Mouse (Mus musculus) limb, embryonic 15.5 days (tissue): ENCODE data around the gene Cnbp. TPM values are rescaled to one million over a fixed set of nuclear protein-coding genes. Genes with fewer than 3 reads are reported as not detected.

Experiments used
- ATAC-seq: fragments of 200-750 bp; cut with Nextera tagmentation; 2 replicates; pipeline ENCODE4 v1.8.0; 2017; ENCODE audit warnings: low read depth, moderate TSS enrichment; ENCODE audit not compliant: insufficient number of reproducible peaks, low FRiP score, low TSS enrichment
- H3K27ac ChIP-seq: fragments of 300-500 bp; sonication (generic); 2 replicates; pipeline ENCODE4 v1.5.1; 2015; ENCODE audit warnings: moderate library complexity, mild to moderate bottlenecking, inconsistent platforms
- H3K27me3 ChIP-seq: fragments of 300-500 bp; sonication (generic); 2 replicates; pipeline ENCODE4 v1.6.1; 2015; ENCODE audit warnings: inconsistent platforms
- H3K36me3 ChIP-seq: fragments of 300-500 bp; sonication (generic); 2 replicates; pipeline ENCODE4 v1.6.1; 2015; ENCODE audit warnings: inconsistent platforms
- H3K4me1 ChIP-seq: fragments of 300-500 bp; sonication (generic); 2 replicates; pipeline ENCODE4 v1.6.1; 2015; ENCODE audit warnings: inconsistent platforms
- H3K4me2 ChIP-seq: fragments of 300-500 bp; sonication (generic); 2 replicates; pipeline ENCODE4 v1.6.1; 2015; ENCODE audit warnings: mild to moderate bottlenecking, inconsistent platforms
- H3K4me3 ChIP-seq: fragments of 300-500 bp; sonication (generic); 2 replicates; pipeline ENCODE4 v1.5.1; 2015; ENCODE audit warnings: mild to moderate bottlenecking, inconsistent platforms
- H3K9ac ChIP-seq: fragments of 300-500 bp; sonication (generic); 2 replicates; pipeline ENCODE4 v1.6.1; 2015; ENCODE audit warnings: inconsistent platforms
- H3K9me3 ChIP-seq: fragments of 300-500 bp; sonication (generic); 2 replicates; pipeline ENCODE4 v1.6.1; 2016; ENCODE audit warnings: inconsistent platforms
- WGBS: fragments of 180-500 bp; shearing (Covaris S2); methylation state at CpG from one replicate; pipeline ENCODE4 v1.1.7; 2015; 5-methylcytosine and 5-hydroxymethylcytosine counted together
- polyA plus RNA-seq: library from polyadenylated mRNA; unstranded; fragments of >200 nt; fragmentation: Nextera tagmentation; extraction: Ambion mirVana; gene quantifications from 2 replicates; pipeline ENCODE4 v1.2.1, GENCODE M21; 2015

The Cnbp gene
- 1,091 and 1,093 TPM in 2 replicates for polyA plus RNA-seq

DNA sequence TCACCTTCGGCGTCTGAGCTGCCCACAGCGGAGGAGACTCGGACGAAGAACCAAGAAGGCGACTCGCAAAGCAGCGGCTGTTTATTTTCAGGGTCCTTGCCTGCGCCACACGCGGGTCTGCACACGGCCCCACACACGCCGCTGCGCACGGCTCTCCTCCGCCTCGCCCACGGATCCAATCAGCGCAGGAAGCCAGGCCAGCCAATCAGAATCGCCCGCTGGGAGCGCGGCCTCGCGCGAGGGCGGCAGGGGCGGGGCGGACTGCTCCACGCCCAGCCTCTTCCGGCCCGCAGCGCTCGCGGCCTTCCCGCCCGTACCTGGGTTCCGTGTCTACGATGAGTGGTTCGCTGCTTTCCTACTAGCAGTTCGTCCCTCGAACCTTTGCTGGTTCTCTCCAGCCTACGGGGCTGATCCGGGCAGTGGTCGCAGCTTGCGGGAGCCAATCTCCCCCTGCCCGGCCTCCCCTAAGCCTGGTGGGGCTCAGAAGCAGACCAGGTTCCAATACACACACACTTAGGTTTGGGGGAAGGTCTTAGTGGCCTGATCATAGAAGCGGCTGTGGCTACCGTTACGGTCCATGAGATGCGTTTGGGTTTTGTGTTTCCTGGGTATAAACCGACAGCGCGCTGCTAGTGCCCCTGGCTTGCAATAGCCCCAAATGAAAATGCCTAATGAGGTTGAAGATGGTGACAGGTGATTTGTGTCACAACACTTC lies at the start of gene Cnbp:
Gene Cnbp (minus strand): TSS at position 207 of the 715 bp plus-strand sequence.
- Histone ChIP-seq H3K4me1 (peaks cover 27% of the 10 kb centered on the region), H3K27ac (peak within 1 kb of the TSS; percentile 96), H3K9ac (peak within 1 kb of the TSS; percentile 99), H3K36me3 (0 out of 2 replicates have a peak, but pooled peaks cover 3% of the 10 kb centered on the region), H3K27me3 (no peaks in the 10 kb centered on the region), H3K9me3 (no peaks in the 10 kb centered on the region), H3K4me2 (peak within 1 kb of the TSS; percentile 84), H3K4me3 (peak within 1 kb of the TSS; percentile 98)
- ATAC-seq: peak; percentile 98
- WGBS: under 1% methylated on average over 55 of the region's 55 CpGs

GRCm38 (mm10) chr6:87898028-87898427 lies 47.1 kb upstream of the Cnbp start:
- H3K9me3 ChIP-seq: no peaks in the 10 kb centered on the region
- H3K36me3 ChIP-seq: peaks cover 97% of the 10 kb centered on the region
- no peak overlapping the region for H3K4me3 ChIP-seq
- H3K9ac ChIP-seq: no peak overlapping the region
- H3K4me1 ChIP-seq: no peaks in the 10 kb centered on the region
- no peak for ATAC-seq
- no peak overlapping the region for H3K27ac ChIP-seq
- H3K27me3 ChIP-seq: no peaks in the 10 kb centered on the region
- H3K4me2 ChIP-seq: no peak overlapping the region
- 86% methylated on average over 10 of the region's 10 CpGs for WGBS

DNA sequence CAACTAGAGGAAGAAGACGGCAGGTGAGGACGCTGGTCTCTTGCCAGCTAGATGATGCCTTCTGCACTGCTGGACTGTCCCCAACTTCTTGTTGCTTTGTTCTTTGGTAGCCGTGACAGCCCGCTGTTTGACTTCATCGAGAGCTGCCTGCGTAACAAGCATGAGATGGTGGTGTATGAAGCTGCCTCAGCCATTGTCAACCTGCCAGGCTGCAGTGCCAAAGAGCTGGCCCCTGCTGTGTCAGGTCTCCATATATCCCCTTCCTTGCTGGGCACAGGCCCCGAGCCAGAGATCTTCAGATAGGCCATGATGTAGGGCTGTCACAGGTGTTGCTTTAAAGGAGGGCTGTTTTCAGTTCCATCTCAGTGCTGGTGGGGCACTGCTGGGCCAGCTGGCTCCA lies 43.0 kb upstream of the Cnbp start:
- no peaks in the 10 kb centered on the region for H3K9me3 ChIP-seq
- WGBS: 98% methylated on average over 7 of the region's 7 CpGs
- no peak for ATAC-seq
- H3K4me1 ChIP-seq: peaks cover 2% of the 10 kb centered on the region
- H3K4me3 ChIP-seq: no peak overlapping the region
- no peak overlapping the region for H3K9ac ChIP-seq
- no peak overlapping the region for H3K27ac ChIP-seq
- H3K27me3 ChIP-seq: no peaks in the 10 kb centered on the region
- peaks cover 97% of the 10 kb centered on the region for H3K36me3 ChIP-seq
- H3K4me2 ChIP-seq: no peak overlapping the region

DNA sequence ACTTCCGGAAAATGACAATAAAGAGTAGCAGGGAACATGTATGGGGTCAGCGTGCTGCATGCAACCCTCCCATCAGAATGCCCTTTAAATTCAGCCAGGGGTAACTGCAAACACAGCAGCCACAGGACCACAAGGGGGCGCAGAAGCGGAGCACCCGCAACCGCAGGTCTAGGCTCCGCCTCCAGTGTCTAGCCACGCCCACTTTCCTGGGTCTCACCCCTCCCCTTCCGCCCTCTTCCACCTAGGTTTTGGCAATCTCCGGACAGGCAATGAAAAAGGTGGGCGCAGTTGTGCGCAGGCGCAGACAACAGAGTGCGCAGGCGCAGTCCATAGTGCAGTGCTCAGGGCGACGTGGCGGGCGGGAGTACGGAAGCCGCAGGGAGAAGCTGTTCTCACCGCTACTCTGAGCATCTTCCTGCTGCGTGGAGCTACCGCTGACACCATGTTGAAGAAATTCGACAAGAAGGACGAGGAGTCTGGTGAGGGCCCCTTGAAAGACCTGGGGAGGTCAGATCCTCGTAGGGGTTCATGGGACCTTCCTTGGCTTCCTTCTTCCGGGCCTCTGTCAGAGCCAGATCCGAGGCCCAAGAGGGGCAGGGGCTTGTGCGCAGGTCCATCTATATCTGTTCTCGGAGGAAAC lies 36.8 kb upstream of the Cnbp start, which contains the start of gene Copg1:
Gene Copg1 (plus strand): TSS at position 221 of the 640 bp plus-strand sequence.
- H3K4me1 ChIP-seq: peaks cover 8% of the 10 kb centered on the region
- ATAC-seq: peak; percentile 93
- peak within 1 kb of the TSS; percentile 81 for H3K4me3 ChIP-seq
- peak within 1 kb of the TSS; percentile 57 for H3K4me2 ChIP-seq
- H3K27me3 ChIP-seq: no peaks in the 10 kb centered on the region
- WGBS: 0% methylated on average over 31 of the region's 31 CpGs
- H3K9me3 ChIP-seq: no peaks in the 10 kb centered on the region
- peak within 1 kb of the TSS; percentile 86 for H3K9ac ChIP-seq
- peak within 1 kb of the TSS; percentile 91 for H3K27ac ChIP-seq
- H3K36me3 ChIP-seq: peaks cover 37% of the 10 kb centered on the region

DNA sequence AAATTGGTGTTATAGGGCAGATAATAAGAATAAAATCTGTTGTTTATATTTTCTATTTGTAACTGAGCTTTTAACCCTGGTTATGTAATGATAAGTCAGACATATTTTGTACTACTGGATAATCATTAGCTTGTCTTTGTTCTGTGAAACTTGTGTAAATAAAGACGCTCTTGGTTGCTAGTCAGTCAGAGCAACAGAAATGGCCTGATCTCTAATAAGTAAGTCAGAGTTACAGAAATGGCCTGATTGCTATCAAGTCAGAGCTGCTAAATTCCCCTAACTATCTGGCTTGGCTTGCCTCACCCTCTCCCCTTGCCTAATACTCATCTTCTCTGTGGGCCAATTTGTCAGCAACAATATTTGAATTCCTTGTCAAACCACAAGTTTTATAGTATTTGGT lies 35.8 kb upstream of the Cnbp start:
- Histone ChIP-seq H3K36me3 (peaks cover 27% of the 10 kb centered on the region), H3K4me3 (no peak overlapping the region), H3K27ac (no peak overlapping the region), H3K4me2 (no peak overlapping the region), H3K9me3 (no peaks in the 10 kb centered on the region), H3K4me1 (peaks cover 8% of the 10 kb centered on the region), H3K27me3 (no peaks in the 10 kb centered on the region), H3K9ac (no peak overlapping the region)
- ATAC-seq: no peak
- WGBS: 95% methylated on average over 1 of the region's 1 CpGs

- H3K9ac ChIP-seq: no peak overlapping the region
- H3K27me3 ChIP-seq: no peaks in the 10 kb centered on the region
- no peaks in the 10 kb centered on the region for H3K36me3 ChIP-seq
- no peak for ATAC-seq
- WGBS: 69% methylated on average over 4 of the region's 4 CpGs
- H3K9me3 ChIP-seq: no peaks in the 10 kb centered on the region
- H3K4me2 ChIP-seq: no peak overlapping the region
- H3K4me3 ChIP-seq: no peak overlapping the region
- H3K4me1 ChIP-seq: no peaks in the 10 kb centered on the region
- no peak overlapping the region for H3K27ac ChIP-seq
Measured at GRCm38 (mm10) chr6:87882816-87883215, 31.9 kb upstream of the Cnbp start.

DNA sequence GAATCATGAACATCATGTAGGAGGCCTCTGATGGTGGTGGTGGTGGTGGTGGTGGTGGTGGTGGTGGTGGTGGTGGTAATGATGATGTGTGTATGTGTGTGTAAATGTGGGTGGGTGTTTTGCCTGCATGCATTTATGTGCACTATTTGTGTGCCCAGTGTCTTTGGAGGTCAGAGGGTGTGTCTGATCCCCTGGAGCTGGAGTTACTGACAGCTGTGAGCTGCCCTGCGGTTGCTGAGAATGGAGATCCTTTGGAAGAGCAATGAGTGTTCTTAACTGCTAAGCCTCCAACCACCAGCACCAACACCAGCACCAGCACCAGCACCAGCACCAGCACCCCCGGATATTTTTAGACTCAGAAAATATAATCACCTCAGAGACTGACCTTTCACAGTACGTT lies 31.3 kb upstream of the Cnbp start:
- WGBS: 81% methylated on average over 3 of the region's 3 CpGs

DNA sequence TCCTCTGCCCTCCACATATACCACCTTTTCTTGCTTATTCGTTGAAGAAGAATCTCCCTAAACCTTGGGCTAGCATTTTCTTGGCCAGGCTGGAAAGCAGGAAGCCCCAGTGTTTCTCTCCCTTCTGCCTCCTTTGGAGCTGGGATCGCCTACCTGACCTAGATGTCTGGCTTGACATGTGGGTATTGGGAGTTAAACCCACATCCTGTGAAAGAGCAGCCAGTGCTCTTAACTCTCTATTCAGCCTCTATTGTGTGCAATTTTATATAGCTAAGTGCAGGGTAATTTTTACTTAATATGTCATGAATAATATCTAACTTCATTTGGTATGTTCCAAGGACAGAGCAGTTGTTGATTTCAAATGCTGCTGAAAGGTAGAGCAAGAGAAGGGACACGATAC lies 28.7 kb upstream of the Cnbp start:
- Histone ChIP-seq H3K9me3 (no peaks in the 10 kb centered on the region), H3K36me3 (no peaks in the 10 kb centered on the region), H3K27ac (no peak overlapping the region), H3K9ac (no peak overlapping the region), H3K27me3 (no peaks in the 10 kb centered on the region), H3K4me3 (no peak overlapping the region), H3K4me1 (no peaks in the 10 kb centered on the region), H3K4me2 (no peak overlapping the region)
- ATAC-seq: no peak
- WGBS: 70% methylated on average over 3 of the region's 3 CpGs

More for the DNA sequence above, 31.3 kb upstream of the Cnbp start:
- Histone ChIP-seq H3K27me3 (no peaks in the 10 kb centered on the region), H3K4me2 (no peak overlapping the region), H3K9me3 (no peaks in the 10 kb centered on the region), H3K4me1 (no peaks in the 10 kb centered on the region), H3K9ac (no peak overlapping the region), H3K4me3 (no peak overlapping the region), H3K36me3 (no peaks in the 10 kb centered on the region), H3K27ac (no peak overlapping the region)
- ATAC-seq: no peak

DNA sequence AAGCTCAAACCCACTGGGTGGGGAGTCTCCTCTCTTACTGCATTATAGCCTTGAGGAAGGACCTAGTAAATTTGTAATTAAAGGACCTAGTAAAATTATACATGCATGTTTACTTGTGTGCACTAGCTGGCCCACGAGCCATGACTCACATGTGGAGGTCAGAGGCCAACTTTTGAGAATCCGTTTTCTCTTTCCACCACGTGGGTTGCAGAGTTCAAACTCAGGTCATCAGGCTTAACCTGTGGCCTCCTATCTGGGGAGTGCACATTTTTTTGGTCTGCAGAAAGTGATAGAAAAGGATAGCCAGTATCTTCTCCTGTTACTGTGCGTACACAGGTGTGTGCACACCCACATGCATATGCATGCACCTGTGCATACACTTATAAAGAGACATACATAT lies 28.1 kb upstream of the Cnbp start:
- H3K4me1 ChIP-seq: no peaks in the 10 kb centered on the region
- no peak for ATAC-seq
- no peaks in the 10 kb centered on the region for H3K36me3 ChIP-seq
- no peak overlapping the region for H3K4me2 ChIP-seq
- H3K9ac ChIP-seq: no peak overlapping the region
- no peak overlapping the region for H3K4me3 ChIP-seq
- no peaks in the 10 kb centered on the region for H3K9me3 ChIP-seq
- 30% methylated on average over 4 of the region's 4 CpGs for WGBS
- H3K27me3 ChIP-seq: no peaks in the 10 kb centered on the region
- no peak overlapping the region for H3K27ac ChIP-seq

DNA sequence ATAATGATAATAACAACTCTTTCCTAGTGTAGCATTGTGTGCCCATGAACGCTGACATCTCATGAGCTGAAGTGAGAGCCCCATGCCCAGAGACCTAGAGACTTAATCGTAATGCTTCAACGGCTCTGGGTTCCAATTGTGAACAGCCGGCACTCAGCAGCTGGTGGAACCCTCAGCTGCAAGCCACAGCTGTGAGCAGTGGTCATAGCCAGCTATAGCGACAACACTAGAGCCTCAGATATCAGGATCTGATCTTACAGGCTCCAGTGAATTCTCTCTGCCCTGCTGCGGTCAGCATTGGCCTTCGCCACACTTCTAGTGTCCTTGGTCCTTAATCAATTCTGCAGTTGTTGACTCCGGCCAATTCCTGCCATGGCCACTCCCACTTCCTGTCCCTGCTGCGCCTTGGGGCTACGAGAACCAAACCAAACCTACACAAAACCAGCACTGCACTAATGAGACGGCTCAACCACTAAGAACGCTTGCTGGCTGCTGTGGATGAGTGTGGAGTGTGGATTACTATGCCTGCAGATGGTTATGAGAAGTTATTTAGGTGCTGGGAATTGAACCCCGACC lies 25.2 kb upstream of the Cnbp start:
- WGBS: 61% methylated on average over 13 of the region's 13 CpGs
- H3K9ac ChIP-seq: no peak overlapping the region
- H3K27ac ChIP-seq: no peak overlapping the region
- no peak overlapping the region for H3K4me3 ChIP-seq
- ATAC-seq: no peak
- H3K27me3 ChIP-seq: no peaks in the 10 kb centered on the region
- no peak overlapping the region for H3K4me2 ChIP-seq
- H3K36me3 ChIP-seq: no peaks in the 10 kb centered on the region
- H3K9me3 ChIP-seq: no peaks in the 10 kb centered on the region
- H3K4me1 ChIP-seq: no peaks in the 10 kb centered on the region

- Histone ChIP-seq H3K4me3 (no peak overlapping the region), H3K9me3 (no peaks in the 10 kb centered on the region), H3K4me2 (no peak overlapping the region), H3K4me1 (no peaks in the 10 kb centered on the region), H3K9ac (no peak overlapping the region), H3K27me3 (no peaks in the 10 kb centered on the region), H3K27ac (no peak overlapping the region), H3K36me3 (no peaks in the 10 kb centered on the region)
- ATAC-seq: no peak
- 84% methylated on average over 7 of the region's 7 CpGs for WGBS
Measured at GRCm38 (mm10) chr6:87875562-87875961, 24.7 kb upstream of the Cnbp start.

DNA sequence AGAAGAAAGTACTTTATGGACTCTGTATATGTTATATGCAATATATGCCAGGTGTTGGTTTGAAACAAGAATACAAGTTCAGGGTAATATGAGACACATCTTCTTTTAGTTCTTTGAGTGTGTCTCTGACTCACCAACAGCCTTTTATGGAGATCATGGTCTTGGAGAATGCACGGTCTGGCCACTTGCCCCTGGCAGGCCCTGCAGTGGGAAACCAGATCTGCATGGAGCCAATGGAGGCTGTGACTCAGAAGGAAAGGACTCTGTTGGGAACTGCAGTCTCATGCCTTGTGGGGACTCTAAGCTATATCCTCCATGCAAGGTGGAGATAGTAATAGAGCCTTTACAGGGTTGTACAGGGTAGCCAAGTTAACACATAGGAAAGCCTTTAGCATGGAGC lies 24.2 kb upstream of the Cnbp start:
- H3K27ac ChIP-seq: no peak overlapping the region
- H3K4me2 ChIP-seq: no peak overlapping the region
- no peak overlapping the region for H3K9ac ChIP-seq
- H3K4me3 ChIP-seq: no peak overlapping the region
- no peaks in the 10 kb centered on the region for H3K36me3 ChIP-seq
- no peak for ATAC-seq
- WGBS: 63% methylated on average over 1 of the region's 1 CpGs
- H3K27me3 ChIP-seq: no peaks in the 10 kb centered on the region
- no peaks in the 10 kb centered on the region for H3K9me3 ChIP-seq
- no peaks in the 10 kb centered on the region for H3K4me1 ChIP-seq
